Mouse (Mus musculus) gastrocnemius, postnatal 10 days (tissue): ENCODE results near the gene Sdhb. TPM values are rescaled to one million over a fixed set of nuclear protein-coding genes. Genes with fewer than 3 reads are reported as not detected.

Experiments used
- DNase-seq: peaks from one replicate; pipeline ENCODE4 v3.0.0; 2021; ENCODE audit warnings: mixed read lengths
- total RNA-seq, 2 experiments: library from RNA; stranded (reverse); gene quantifications; 2 replicates each; pipeline ENCODE4 v1.2.3; 2021

Sdhb gene
- total RNA-seq, 2 experiments from 2014 or later: 406 to 464 TPM

GRCm38 (mm10) chr4:140975356-140975755 lies 14.4 kb downstream of the Sdhb start:
- no peak for DNase-seq

- DNase-seq: no peak
Measured at GRCm38 (mm10) chr4:140977278-140977677, 16.3 kb downstream of the Sdhb start.

DNA sequence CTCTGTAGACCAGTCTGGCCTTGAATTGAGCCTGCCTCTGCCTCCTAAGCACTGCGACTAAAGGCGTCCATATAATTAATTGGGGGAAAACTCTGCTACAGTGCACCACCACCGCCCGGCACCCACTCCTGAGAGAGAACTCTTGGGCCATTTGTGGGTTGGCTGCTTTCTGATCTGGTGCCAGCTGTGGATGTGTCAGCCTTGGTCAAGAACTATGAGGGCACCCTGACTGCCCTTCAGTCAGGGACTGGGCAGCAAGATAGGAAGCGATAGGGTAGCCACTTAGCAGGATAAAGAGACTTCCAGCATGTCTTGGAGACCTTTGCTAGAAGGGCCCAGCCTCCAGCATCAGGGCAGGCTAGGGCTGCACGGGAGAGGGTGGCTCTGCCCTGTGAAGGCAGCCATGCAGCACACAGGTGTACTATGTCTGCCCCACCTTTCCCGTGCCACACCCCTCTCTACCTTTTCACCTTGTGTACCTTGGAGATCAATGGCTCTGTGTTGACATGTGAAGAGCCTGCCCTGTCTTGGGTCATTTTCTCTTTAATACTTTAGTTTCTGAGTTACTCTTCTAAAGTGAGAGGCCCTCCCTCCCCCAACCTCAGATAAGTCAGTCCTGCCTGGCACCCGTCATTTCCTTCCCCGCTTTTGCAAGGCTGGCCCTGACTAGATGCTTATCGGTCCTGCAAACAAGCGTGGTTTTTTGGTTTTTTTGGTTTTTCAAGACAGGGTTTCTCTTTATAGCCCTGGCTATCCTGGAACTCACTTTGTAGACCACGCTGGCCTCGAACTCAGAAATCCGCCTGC lies 17.1 kb downstream of the Sdhb start:
- DNase-seq: no peak

DNA sequence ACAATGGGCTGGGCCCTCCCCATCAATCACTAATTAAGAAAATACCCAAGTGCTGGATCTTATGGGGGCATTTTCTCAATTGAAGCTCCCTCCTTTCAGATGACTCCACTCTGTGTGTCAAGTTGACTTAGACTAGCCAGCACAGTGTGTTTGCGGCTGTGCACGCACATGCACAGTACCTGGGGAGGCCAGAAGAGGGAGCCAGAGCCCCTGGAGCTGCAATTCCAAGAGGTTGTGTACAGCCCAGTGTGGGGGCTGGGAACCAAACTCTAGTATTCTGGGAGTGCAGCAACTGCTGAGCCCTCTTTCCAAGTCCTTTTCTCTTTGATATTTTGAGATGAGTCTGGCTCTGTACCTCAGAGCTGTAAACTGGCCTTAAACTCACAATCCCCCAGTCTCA lies 20.6 kb downstream of the Sdhb start:
- no peak for DNase-seq

DNA sequence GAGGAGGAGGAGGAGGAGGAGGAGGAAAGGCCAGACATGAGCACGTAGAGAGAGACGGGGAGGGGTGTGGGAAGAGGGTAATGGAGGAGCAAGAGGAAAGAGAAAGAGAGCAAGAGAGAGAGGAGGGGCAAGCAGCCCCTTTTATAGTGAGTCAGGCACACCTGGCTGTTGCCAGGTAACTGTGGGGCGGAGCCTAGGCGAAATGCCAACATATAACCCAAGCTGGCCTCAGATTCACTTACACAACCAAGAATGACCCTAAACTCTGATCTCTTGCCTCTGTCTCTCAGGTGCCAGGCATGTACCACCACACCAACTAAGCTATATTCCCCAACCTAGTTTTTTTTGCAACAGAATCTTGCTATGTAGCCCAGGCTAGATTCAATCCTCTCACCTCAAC lies 21.8 kb downstream of the Sdhb start:
- DNase-seq: no peak

DNA sequence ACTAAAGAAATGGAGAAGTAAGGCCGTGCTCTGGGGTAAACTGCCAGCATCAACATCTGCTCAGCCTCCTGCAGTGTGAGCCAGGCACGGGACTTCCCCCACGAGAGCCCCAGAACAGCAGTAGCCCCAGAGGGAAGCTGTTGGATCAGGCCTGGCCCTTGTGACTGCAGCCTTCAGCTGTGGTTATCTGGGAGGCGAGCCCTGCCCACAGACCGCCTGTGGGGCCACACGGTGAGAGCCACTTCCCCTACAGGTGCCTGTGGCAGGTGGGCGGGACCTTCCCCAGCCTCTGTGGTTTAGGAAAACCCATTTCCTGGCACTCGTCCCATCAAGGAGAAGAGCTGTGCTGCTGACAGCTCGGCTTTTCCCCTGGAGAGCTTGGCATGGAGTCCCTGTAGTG lies 22.4 kb downstream of the Sdhb start:
- no peak for DNase-seq

DNA sequence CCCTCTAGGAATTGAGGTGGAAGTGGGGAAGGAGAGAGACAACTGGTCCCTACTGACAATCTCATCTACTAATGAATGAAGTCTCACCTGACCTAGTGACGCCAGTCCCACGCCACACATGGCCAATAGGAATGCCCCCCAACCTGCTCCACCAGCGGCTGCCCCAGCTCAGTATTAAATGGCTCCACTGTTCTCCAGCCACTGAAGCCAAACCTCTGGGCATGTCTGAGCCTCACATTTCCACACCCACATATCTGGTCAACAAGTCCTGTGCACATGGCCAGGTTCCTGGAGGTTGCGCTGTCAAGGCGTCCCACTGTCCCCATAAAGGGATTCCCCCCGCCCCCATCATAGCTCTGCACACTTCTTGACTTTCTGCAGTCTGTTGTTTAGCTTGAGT lies 23.5 kb downstream of the Sdhb start:
- no peak for DNase-seq

- DNase-seq: no peak
Measured at GRCm38 (mm10) chr4:140986024-140986710, 25.2 kb downstream of the Sdhb start.

DNA sequence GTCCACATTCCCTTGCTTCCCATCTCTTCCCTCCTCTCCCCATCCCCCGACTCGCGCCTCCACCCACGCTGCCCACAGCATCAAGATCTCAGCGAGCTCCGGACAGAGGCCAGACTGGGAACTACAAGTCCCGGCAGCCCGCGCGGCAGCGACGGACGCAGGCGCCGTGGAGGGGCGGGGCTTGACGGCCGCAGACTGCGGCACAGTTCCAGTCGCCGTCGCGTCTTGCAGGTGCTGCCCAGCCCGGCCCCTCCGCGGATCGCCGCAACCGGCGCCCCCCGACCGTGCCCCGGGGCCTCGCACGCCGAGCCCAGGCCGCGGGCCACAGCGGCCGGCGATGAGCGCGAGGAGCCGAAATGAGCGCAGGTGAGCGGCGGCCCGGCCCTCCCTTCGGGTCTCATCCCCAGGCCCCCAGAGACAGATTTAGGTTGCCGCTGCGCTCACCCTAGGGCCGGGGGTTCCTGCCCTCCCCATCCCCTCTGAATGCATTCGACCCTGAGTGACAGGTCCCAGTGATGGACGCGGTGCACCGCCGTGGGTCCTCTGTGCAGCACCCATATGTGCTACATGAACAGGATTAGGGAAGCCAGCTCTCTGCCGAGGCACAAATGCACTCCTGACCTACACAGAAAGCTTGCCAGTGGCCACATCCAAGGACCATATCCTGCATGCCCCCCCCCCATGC lies 25.9 kb downstream of the Sdhb start, which contains the start of gene Atp13a2:
Atp13a2 (plus strand) TSS at position 163 of the 685 bp plus-strand sequence.
- DNase-seq: peak; percentile 95

- no peak for DNase-seq
Measured at GRCm38 (mm10) chr4:140987476-140987875, 26.5 kb downstream of the Sdhb start.

GRCm38 (mm10) chr4:140988706-140989290 lies 27.8 kb downstream of the Sdhb start:
- no peak for DNase-seq

GRCm38 (mm10) chr4:140989447-140989846 lies 28.4 kb downstream of the Sdhb start:
- DNase-seq: no peak

DNA sequence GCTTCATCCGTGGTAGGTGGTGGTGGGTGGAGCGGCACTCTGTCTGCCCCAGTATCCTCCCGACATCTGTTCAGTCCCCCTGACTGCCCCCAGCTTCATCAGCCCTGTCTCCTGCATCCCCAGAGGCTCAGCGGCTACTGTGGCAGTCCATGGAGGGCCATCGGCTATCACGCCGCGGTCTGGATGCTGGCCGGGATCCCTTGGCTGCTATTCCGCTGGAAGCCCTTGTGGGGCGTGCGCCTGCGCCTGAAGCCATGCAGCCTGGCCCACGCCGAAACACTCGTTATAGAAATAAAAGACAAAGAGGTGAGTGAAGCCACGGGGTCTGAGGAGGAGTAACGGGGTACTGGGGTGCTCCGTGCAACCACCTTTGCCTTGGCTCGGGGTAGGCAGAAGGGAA lies 31.2 kb downstream of the Sdhb start:
- DNase-seq: no peak

GRCm38 (mm10) chr4:140993846-140994245 lies 32.8 kb downstream of the Sdhb start:
- no peak for DNase-seq

DNA sequence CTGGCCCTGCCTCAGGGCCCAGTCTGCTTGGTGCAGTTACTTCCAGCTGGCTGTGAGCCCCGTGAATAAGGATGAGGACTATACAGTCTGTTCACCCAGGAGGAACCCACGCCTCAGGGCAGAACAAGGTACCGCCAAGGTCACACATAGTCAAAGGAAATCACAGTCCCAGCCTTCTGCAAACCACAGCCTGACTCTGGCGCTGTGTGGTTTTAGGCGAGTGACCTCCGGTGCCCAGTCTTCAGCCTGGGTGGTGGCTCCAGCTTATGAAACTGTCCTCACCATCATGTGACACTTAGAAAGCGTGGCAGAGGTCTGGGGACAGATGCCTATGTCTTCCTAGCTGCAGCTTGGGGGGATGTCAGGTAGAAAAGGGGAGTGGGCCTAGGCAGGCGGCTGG lies 34.8 kb downstream of the Sdhb start:
- no peak for DNase-seq

DNA sequence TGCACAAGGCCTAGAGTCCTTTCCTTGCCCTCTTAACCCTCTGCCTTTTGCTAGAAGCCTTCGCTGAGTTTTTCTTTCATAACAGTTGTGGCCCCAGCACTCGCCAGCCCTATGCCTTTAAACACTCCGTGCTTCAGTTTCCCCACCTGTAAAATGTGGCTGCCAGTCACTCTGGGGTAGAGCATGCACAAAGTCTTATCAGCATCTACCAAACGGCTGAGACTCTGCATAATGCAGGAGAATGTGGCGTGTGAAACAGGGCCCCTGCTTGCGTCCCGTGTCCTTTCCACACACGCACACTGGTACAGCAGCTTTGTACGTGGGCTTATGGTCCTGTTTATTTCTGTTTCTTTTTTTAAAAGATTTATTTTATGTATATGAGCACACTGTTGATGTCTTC lies 35.8 kb downstream of the Sdhb start:
- DNase-seq: no peak

DNA sequence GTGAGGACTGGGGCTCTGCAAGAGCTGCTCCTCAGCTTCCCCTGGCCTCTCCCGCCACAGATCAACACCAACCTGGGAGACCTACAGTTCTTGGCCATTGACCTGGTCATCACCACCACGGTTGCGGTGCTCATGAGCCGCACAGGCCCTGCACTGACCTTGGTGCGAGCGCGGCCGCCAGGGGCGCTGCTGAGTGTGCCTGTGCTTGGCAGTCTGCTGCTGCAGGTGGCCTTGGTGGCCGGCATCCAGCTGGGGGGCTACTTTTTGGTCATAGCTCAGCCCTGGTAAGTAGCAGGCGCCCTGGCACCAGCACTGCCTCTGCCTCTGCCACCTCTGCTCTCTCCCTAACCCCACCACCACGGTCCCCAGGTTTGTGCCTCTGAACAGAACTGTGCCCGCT lies 45.0 kb downstream of the Sdhb start:
- peak; percentile 65 for DNase-seq

- no peak for DNase-seq
Measured at GRCm38 (mm10) chr4:141008028-141008427, 47.0 kb downstream of the Sdhb start.

GRCm38 (mm10) chr4:141010118-141010517 lies 49.1 kb downstream of the Sdhb start, which contains the start of gene Mfap2:
Gene Mfap2 (plus strand): TSS chr4:141010418.
- no peak for DNase-seq

- no peak for DNase-seq
Measured at GRCm38 (mm10) chr4:141010526-141010925, 49.5 kb downstream of the Sdhb start.

GRCm38 (mm10) chr4:141010941-141011429 lies 50.0 kb downstream of the Sdhb start:
- DNase-seq: no peak

- DNase-seq: peak; percentile 58
Measured at GRCm38 (mm10) chr4:141011556-141012328, 50.7 kb downstream of the Sdhb start.
